Mouse (Mus musculus) fibroblast of lung, adult 2 months (primary cell): Measurements from ENCODE around the gene Baz1a.
"Not testable (repeated sequence)": the region's sequence is repeated elsewhere in the genome, so short reads cannot be mapped to it uniquely, and the experiment has no call there.

Experiments used
- DNase-seq: peaks from one replicate; pipeline ENCODE4 v3.0.0-alpha.2; 2011; ENCODE audit warnings: low read depth

The Baz1a gene

DNA sequence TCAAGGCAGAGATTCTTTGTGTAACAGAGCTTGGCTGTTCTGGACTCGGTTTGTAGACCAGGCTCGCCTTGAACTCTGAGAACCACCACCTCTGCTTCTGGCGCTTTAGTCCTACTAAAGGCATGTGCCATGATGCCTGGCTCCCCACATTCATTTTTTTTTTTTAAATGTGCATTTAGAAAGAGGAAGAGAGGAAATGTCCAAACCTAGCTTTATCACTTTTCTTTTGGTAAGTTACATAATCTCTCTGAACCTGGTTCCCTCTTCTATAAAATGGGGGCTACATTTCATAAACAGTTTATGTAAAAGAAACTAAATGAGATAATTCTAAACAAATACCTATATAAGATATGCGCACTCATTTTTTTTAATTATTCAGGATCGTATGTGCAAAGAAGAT, 33.2 kb downstream of the Baz1a start:
- no peak for DNase-seq

DNA sequence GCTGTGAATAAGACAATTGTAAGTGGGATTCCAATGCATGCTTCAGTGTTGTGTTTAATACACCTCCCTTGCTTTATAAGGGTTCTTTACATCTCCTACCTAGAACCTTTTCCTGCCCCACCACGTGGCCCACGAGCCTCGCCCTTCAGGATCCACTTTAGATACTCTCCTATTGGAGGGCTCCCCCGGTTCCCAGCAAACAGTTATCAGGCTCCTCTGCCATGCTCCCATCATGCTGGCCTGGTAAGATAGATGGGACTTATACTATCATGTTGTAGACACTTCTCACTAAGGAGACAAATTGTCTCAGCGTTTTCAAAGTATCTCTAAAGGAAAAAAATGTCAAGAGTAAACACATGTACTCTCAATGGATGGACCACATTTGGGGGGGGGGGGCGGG, 33.6 kb downstream of the Baz1a start:
- no peak for DNase-seq

DNA sequence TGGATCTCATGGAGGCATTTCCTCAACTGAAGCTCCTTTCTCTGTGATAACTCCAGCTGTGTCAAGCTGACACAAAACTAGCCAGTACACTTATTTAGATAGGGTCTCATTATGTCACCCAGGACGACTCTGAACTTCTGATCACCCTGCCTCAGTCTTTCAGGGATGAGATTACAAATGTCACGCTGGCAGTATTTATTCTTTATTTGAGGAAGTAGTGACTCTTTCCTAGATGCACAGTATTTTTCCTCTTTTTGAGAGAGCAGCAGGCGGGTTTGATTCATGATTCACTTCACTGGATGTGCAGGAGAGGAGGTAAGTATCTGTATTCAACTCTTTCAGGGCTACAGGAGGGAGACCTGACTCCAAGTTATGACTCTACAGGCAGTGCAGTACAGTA, 45.1 kb downstream of the Baz1a start:
- no peak for DNase-seq

DNA sequence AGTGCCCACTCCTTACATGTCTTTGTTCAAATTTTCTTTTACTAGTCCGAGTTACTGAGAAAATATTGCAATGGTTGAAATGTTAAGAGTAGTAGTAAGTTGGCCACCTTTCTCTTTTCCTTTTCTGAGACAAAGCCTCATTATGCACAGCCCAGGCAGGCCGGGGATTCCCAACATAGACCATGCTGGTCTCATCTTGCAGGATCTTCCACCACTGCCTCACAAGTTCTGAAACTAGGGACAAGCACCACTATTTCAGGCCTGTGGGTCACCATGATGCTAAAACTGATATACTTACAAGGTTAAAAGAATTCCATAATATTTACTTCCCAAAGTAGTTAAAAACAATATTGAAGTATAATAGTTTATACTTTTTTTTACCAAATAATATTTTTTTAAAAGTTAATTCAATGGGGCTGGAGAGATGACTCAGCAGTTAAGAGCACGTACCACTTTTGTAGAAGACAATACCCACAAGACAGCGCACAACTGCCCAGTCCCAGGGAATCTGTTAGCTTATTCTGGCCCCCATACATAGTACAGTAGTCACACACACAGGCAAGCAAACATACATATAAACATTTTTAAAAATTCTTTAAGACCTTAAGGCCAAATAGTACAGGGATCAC, 48.5 kb downstream of the Baz1a start:
- no peak for DNase-seq

DNA sequence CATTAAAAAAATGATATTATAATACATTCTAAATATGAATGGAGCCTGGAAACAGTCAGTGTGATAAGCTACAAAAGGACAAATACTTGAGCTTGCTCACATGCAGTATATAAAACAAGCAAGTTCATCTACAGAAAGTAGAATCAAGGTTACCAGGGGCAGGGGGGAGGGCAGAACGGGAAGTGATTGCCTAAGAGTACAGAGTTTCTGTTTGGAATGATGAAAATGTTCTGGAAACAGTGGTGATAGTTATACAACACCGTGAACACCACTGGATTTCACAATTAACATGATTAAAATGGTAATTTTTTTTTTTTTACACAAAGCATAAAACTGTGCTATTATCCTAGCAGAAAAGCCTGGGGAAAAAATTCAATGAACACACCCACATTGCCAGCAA, 54.6 kb downstream of the Baz1a start:
- peak; percentile 9 for DNase-seq

DNA sequence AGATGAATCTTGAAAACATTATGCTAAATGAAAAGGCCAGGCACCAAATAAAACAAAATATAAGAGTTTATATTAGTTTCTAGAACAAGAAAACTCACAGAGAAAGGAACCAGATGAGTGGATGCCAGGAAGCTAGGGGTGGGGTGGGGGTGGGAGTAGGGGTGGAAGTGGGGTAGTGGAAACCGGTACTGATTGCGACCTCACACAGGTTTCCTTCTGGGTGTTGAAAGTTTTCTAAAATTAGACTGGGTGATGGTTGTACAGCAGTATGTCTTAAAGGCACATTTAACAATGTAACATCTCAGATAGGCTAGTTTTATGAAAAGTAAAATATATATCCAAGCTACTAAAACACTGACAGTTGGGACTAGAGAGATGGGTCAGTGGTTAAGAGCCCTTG, 57.2 kb downstream of the Baz1a start:
- DNase-seq = no peak

DNA sequence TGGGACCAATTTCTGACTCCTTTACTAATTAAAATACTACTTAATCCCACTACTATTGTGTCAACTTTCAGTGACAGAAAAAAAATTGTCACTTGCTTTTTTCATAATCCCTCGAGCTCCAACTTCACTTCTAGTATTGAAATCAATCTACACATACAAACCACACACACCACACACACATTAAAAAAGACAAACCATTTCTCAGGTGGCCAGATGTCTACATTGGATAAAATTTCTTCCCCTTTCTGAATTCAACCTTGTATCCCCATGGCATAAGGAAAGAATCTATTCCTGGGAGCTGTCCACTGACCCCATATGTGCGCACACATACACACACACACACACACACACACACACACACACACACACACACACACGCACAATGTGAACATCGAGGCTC, 57.7 kb downstream of the Baz1a start:
- DNase-seq = no peak

DNA sequence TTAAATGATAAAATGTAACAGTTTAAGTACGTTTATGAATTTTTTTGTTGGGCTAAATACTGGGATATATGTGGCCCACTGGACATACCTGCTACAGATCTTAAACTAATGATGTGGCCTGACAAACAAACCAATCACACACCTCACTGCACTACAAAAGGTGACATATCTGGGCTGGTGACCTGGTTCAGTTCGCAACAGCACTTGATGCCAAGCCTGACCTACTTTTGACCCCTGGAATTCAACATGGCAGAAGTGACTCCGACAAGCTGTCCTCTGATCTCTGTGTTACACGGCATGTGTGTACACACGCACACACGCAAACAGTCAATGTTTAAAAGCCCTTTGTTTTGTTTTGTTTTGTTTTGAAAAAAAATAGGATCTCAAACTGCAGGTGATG, 68.0 kb downstream of the Baz1a start:
- DNase-seq = no peak

DNA sequence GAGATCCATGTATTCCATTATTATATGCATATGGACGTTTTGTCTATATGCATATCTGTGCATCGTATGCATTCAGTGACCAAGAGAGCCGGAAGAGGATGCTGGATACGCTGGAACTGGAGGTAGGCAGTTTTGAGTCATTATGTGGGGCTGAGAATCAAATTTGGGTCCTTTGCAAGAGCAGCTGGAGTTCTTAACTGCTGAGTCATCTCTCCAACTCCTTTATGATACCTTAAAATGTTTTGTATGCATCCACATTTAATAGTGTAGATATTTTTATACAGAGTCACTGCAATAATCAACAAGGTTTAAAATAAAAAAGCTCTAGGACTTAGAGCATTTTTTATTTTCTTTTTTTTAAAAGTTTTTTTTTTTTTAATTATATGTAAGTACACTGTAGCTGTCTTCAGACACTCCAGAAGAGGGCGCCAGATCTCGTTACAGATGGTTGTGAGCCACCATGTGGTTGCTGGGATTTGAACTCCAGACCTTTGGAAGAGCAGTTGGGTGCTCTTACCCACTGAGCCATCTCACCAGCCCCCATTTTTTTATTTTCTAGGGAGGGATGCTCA, 71.5 kb downstream of the Baz1a start:
- not testable (repeated sequence) for DNase-seq

DNA sequence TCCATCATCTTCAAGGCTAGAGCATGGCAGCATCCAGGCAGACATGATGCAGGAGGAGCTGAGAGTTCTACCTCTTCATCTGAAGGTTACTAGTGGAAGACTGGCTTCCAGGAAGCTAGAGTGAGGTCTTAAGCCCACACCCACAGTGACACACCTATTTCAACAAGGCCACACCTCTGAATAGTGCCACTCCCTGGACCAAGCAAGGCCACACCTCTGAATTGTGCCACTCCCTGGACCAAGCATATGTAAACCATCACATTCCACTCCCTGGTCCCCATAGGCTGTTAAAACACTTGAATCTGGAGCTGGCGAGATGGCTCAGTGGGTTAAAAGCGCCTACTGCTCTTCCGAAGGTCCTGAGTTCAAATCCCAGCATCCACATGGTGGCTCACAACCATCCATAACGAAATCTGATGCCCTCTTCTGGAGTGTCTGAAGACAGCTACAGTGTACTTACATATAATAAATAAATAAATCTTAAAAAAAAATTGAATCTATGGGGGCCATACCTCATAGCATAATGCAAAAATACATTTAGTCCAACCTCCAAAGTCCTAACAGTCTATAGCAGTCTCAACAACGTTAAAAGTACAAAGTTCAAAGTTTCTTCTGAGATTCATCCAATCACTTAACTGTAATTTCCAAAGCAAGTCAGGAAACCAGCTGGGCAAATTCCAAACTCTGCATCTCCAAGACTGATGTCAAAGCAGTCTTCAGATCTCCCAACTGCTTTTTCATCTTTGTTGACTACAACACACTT, 76.4 kb downstream of the Baz1a start:
- not testable (repeated sequence) for DNase-seq

DNA sequence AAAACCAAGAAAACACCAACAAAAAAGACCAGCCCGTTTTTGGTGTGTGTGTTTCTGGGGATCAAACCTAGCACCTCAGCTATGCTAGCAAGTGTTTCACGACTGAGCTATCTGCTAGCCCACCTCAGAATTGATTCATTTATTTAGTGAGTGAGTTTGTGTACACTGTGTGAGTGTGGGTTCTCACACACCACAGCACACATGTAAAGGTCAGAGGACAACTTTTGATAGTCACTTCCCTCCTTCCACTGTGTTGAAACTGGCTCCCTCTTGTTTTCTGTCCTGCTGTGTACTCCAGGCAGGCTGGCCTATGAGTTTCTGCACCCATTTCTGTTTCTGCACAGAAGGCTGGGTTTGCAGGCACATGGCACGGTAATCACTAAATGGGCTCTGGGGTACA, 103.8 kb downstream of the Baz1a start:
- DNase-seq = no peak

DNA sequence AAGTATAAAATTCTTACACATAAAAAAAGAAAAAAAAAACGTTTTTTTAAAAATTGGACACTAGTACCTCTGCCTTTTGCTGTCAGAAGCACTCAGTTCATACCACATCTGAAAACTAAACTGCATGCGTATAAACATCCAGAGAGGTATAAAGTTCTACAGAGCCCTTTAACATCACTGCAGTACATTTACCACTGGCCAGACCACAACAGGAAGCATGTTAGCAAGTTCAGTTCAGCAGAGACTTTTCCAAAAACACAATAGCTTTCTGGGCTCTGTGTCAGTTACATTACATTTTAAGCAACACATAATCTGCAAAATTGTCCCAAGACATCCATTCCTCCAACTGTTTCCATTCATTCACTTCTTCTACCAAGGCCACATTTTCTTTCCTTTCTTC, 121.6 kb downstream of the Baz1a start:
- DNase-seq = not testable (repeated sequence)

DNA sequence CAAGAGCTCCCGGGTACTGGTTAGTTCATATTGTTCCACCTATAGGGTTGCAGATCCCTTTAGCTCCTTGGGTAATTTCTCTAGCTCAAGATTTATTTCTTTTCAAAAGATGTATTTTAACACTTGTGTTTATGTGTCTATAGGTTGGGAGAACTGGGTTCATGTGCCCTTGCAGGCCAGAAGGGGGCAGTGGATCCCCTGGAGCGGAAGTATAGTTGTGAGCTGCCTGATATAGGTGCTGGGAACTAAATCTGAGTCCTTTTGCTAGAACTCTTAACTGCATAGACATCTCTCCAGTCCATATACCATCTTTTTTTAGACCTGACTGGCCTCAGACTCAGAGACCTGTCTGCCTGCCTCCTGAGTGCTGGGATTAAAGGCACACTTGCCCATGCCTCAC, 123.7 kb downstream of the Baz1a start:
- no peak for DNase-seq

DNA sequence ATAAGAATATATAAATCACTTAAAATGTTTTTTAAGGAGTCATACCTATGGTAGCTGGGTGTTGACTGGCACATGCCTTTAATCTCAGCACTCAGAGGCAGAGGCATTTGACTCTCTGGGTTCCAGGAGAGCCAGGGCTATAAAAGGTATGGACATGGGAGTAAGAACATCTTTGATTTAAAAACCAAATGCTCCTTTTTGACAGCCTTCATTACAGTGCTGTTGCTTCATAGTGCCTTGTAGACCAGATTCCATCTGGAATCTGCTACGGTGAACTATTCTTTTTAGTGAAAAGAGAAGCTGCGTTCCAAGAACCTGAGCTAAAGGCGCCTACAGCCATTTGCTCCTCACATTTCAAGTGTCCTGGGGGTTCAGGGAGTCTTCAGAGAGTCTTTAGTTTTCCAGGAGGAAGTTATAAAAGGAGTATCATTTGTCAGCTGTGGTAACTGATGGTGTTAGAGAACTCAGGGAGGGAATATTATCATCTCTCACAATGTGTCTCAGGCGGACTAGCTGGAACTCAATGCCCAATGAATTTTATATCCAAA, 126.5 kb downstream of the Baz1a start:
- DNase-seq = no peak

DNA sequence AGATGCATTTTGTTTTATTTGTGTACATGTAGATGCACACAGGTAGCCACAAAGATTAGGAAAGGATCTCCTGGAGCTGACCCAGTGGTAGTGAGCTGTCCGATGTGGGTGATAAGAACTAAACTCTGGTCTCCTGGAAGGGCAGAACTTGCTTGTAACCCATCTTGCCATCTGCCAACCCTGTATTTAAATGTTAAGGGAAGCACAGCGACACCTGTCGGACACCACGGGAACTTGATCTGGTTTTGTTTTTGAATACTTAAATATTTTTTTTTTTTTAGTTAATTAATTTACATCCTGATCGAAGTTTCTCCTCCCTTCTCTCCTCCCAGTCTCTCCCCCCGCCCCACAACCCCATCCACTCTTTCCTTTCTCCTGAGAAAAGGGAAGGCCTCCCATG, 134.5 kb downstream of the Baz1a start:
- DNase-seq = peak; percentile 51

DNA sequence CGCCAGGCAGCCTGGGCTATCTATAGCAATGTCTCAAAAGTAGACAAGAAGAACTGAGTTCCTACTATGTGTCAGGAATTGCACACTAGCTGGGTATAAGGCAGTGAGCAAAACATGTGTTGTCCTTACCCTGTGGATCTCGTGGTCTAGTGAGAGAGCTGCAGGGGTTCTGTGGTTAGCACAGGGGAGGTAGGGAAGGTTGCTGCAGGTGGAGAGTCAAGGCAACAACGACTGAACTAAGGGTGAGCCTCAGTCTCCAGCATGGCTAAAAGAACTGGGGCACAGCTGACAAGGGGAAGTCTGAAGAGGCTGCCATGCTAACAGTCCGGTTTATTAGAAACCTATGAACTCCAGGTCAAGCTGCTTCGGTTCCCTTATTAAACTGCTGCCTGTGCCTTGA, 134.9 kb downstream of the Baz1a start:
- no peak for DNase-seq

DNA sequence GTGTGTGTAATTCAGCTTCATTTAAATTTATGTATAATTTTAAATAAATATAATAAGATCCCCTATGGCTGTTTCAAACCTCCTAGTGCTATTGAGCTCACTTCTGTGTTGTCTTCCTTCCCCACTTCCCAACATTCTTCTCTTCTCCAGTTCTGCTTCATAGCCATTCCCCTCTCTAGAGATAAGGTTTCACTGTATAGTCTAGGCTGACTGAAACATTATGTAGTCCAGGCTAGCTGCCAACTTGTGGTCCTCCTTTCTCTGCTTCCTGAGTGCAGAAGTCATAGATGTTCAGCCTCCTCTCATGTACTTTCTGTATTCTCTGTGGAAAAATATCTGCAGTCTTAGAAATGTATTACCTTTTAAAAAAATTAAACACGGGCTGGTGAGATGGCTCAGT, 136.3 kb downstream of the Baz1a start:
- DNase-seq = no peak

DNA sequence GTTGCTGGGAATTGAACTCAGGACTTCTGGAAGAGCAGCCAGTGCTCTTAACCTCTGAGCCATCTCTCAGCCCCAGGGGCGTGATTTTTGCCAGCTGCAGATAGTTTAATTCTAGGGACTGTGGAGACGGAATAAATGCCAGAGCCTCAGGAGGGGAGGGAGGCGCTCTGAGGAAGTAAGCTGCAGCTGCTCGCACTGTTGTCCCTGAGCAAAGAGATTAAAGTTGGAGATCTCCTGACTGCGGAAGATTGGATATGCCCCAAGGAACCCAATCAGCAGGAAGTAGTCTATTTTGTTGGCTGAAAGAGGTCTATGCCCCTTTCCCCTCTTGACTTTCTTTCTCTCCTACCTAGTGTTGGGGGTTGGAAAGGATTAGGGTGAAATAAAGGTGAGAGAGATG, 137.3 kb downstream of the Baz1a start:
- DNase-seq = no peak

DNA sequence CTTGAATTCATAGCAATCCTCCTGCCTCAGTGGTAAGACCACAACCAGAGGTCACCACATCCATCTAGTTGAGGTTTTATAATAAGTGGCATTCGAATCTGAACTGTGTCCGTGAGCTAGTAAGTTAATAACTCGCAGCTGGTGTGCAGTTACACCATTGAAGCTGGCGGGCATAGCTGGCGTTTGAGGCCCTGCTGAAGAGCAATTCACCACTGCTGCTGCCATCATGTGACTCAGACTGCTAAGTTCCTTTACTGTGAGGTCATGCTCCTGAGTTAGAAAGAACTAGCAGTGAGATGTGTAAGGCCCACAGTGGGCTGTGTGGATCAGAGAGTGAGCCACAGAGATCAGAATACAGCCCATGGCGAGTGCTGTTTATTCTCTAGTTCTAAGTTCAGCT, 139.4 kb downstream of the Baz1a start:
- peak; percentile 82 for DNase-seq

DNA sequence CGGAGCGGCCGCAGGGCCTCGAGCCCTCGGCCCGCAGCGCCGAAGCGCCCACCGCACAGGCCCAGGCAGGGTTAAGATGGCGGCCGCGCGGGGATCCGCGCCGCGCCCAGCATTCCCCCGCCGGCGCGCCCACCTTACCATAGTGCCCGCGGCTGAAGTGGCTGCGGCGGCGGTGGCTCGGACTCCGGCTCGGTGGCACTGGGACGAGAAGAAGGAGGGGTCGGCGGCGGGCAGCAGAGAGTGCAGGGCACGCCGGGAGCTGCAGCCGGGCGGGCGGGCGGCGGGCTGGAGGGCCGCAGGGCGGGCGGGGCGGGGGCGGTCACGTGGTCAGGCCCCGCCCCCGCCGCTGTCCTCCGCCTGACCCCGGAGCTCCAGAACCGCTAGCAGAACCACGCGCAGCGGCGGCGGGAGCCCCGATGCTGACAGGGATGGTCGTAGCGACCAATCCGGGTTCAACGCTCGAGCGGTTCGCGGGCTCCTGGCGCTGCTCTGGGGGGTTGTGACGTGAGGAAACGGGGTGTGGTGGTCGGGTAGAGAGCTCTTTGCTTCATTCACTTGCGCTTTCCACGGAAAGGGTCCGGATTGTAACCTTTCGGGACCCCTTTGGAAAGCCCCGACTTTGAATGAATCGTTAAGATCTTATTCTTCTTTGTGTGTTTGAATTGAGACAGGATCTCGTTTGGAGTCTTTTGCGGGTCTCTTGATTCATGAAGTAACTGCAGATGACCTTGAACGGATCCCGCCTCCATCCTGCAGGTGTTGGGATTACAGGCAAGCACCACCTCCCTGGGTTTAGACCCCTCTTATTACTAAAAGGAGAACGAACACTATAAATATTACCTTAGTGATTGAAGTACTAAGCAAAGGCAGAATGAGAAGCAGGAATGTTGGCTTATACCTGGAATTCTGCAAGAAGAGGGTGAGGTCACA, 151.3 kb downstream of the Baz1a start, which contains the start of gene Cfl2:
TSS of gene Cfl2 (minus strand) at position 272 of the 930 bp plus-strand sequence.
- no peak for DNase-seq

DNA sequence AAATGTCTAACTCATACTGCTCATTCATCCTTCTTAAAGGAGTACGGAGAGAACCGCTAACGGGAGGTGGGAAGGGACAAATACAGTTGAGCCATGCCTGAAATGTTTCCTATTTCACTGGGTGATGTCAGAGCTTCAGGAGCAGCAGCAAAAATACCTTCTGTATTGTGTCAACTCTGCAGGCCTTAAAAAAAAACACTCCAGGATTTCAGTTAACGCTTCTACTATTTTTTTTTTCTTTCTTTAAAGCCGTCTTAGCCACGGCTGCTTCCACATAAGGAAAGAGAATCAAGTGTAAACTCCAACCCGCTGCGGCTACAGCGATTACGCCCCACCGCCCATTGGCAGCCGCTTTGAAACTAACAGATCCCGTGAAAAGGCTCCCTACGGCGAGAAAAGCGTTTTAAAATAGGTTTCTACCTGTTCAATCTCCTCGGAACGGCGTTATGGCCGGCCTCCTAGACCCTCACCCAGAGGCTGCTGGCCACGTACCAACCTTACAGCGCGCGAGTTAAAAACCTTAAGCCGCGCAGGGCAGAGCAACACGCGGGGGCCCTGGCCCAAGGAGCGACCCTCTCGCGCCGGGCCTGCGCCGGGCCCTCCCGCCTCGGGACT, 152.1 kb downstream of the Baz1a start:
- no peak for DNase-seq

DNA sequence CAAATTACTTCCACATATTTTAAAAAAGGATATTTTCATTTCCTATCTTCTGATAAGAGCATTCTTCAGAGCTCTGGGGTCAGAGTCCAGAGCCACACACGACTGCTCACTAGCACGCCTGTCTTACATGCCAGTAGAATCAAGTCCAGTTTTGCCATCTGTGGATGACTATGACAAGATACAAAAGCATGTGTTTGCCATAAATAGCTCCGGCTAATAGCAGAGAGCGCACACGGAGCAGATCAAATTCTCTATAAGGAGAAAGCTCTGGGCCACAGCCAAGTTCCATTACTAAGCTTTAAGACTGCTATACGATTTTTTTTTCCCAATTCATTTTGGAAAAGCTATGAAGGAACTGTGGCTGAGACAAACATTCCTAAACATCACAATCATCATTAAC, 154.6 kb downstream of the Baz1a start:
- DNase-seq = no peak
